Mouse (Mus musculus): ENCODE measurements around the gene Srp54a. TPM values are rescaled to one million over a fixed set of nuclear protein-coding genes. Genes with fewer than 3 reads are reported as not detected.
"Not testable (repeated sequence)": the region's sequence is repeated elsewhere in the genome, so short reads cannot be mapped to it uniquely, and the experiment has no call there.

Srp54a gene
- polyA plus RNA-seq, 1 experiment, result 10.5 TPM

DNA sequence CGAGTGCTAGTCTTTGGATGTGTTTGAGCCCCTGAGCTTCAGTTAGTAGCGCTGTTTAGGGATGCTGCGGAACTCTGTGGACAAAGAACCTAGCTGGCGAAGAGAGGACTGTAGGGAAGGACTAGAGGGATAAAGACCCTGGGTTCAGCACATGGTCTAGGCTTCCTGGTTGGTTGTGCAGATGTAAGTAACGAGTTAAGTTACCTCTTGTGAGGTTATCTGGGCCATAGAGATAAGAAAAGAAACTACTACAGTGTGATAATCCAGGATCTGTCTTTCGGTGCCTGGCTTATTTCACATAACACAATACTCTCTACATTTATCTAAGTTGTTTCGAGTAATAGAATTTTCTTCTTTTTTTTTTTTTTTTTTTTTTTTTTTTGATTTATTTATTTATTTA lies 6.4 kb upstream of the Srp54a start:
- TF ChIP-seq CTCF (IDR thresholded peaks at IDR 0.05; ENCODE audit: extremely low read depth, insufficient read depth, insufficient read length, insufficient replicate concordance), result no peak
- TF ChIP-seq POLR2A (IDR thresholded peaks at IDR 0.05; ENCODE audit: low read depth, low read length), result no peak
- DNase-seq (ENCODE audit: low read depth in 1 of 2, low spot score in 2 of 2), result no peak
- H3K4me3 ChIP-seq (ENCODE audit: extremely low read depth, insufficient read depth, insufficient read length), result no peak overlapping the region
- 89% methylated on average over 7 of the region's 7 CpGs for WGBS
- no peaks in the 10 kb centered on the region for H3K27me3 ChIP-seq (ENCODE audit: control insufficient read depth, insufficient read depth, low read length)
- H3K36me3 ChIP-seq (ENCODE audit: control insufficient read depth, insufficient read depth, low read length), result no peaks in the 10 kb centered on the region
- H3K4me1 ChIP-seq (ENCODE audit: control insufficient read depth, insufficient read depth, insufficient read length), result no peaks in the 10 kb centered on the region
- H3K27ac ChIP-seq (ENCODE audit: insufficient read depth, low read length), result no peak overlapping the region

DNA sequence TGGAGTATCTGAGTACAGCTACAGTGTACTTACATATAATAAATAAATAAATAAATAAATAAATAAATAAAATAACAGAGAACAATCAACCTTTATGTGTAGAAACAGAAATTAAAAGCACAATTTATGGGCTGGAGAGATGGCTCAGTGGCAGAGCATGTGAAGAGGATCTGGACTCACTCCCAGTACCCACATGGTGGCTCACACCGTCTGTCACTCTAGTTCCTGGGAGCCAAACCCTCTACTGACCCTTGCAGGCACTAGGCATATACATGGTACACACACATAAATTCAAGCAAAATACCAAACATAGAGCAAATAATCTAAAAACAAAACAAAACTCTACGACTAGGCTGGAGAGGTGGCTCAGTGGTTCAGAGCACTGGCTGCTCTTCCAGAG lies 4.8 kb upstream of the Srp54a start:
- H3K36me3 ChIP-seq (ENCODE audit: control insufficient read depth, insufficient read depth, low read length), result no peaks in the 10 kb centered on the region
- no peak for DNase-seq (ENCODE audit: low read depth in 1 of 2, low spot score in 2 of 2)
- H3K27me3 ChIP-seq (ENCODE audit: control insufficient read depth, insufficient read depth, low read length), result no peaks in the 10 kb centered on the region
- H3K27ac ChIP-seq (ENCODE audit: insufficient read depth, low read length), result no peak overlapping the region
- TF ChIP-seq CTCF (IDR thresholded peaks at IDR 0.05; ENCODE audit: extremely low read depth, insufficient read depth, insufficient read length, insufficient replicate concordance), result no peak
- no peak for TF ChIP-seq POLR2A (IDR thresholded peaks at IDR 0.05; ENCODE audit: low read depth, low read length)
- H3K4me3 ChIP-seq (ENCODE audit: extremely low read depth, insufficient read depth, insufficient read length), result no peak overlapping the region
- H3K4me1 ChIP-seq (ENCODE audit: control insufficient read depth, insufficient read depth, insufficient read length), result no peaks in the 10 kb centered on the region
- 96% methylated on average over 2 of the region's 2 CpGs for WGBS

DNA sequence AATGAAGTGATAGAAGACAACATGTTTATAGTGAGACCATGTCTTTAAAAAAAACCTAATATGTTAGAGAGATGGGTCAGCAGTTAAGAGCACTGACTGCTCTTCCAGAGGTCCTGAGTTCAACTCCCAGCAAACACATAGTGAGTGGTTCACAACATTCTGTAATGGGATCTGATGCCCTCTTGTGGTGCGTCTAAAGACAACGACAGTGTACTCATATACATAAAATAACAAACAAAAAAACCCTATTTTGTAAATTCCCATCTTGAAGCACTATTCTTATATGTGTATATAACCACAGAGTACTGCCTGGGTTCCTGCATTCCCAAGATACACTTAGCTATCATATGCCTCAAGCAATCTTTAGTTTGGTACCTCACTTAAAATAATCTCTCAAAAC lies 1.4 kb upstream of the Srp54a start:
- H3K27ac ChIP-seq (ENCODE audit: insufficient read depth, low read length); H3K36me3 ChIP-seq (ENCODE audit: control insufficient read depth, insufficient read depth, low read length); H3K27me3 ChIP-seq (ENCODE audit: control insufficient read depth, insufficient read depth, low read length); H3K4me1 ChIP-seq (ENCODE audit: control insufficient read depth, insufficient read depth, insufficient read length); H3K4me3 ChIP-seq (ENCODE audit: extremely low read depth, insufficient read depth, insufficient read length): not testable (repeated sequence)
- DNase-seq (ENCODE audit: low read depth in 1 of 2, low spot score in 2 of 2), result peak; percentile 5 to 8
- WGBS, result 25% methylated on average over 2 of the region's 2 CpGs

GRCm38 (mm10) chr12:55080601-55080942 lies 510 bp downstream of the Srp54a start:
- Histone ChIP-seq H3K4me3 (ENCODE audit: extremely low read depth, insufficient read depth, insufficient read length) (peak overlapping the region; percentile 70), H3K27ac (ENCODE audit: insufficient read depth, low read length) (peak overlapping the region; percentile 81)
- not testable (repeated sequence) for H3K4me1 ChIP-seq (ENCODE audit: control insufficient read depth, insufficient read depth, insufficient read length); DNase-seq (ENCODE audit: low read depth in 1 of 2, low spot score in 2 of 2); H3K27me3 ChIP-seq (ENCODE audit: control insufficient read depth, insufficient read depth, low read length); H3K36me3 ChIP-seq (ENCODE audit: control insufficient read depth, insufficient read depth, low read length)
- 0% methylated on average over 25 of the region's 25 CpGs for whole genome bisulfite sequencing

GRCm38 (mm10) chr12:55092127-55092526 lies 12.1 kb downstream of the Srp54a start:
- not testable (repeated sequence) for H3K27me3 ChIP-seq (ENCODE audit: control insufficient read depth, insufficient read depth, low read length); H3K4me3 ChIP-seq (ENCODE audit: extremely low read depth, insufficient read depth, insufficient read length); H3K4me1 ChIP-seq (ENCODE audit: control insufficient read depth, insufficient read depth, insufficient read length); H3K36me3 ChIP-seq (ENCODE audit: control insufficient read depth, insufficient read depth, low read length); DNase-seq (ENCODE audit: low read depth in 1 of 2, low spot score in 2 of 2); H3K27ac ChIP-seq (ENCODE audit: insufficient read depth, low read length)
- 98% methylated on average over 2 of the region's 7 CpGs for WGBS

- H3K27ac ChIP-seq (ENCODE audit: insufficient read depth, low read length); H3K27me3 ChIP-seq (ENCODE audit: control insufficient read depth, insufficient read depth, low read length); H3K4me1 ChIP-seq (ENCODE audit: control insufficient read depth, insufficient read depth, insufficient read length); H3K4me3 ChIP-seq (ENCODE audit: extremely low read depth, insufficient read depth, insufficient read length); DNase-seq (ENCODE audit: low read depth in 1 of 2, low spot score in 2 of 2); H3K36me3 ChIP-seq (ENCODE audit: control insufficient read depth, insufficient read depth, low read length): not testable (repeated sequence)
- WGBS, result no CpG with 5 or more reads among the region's 7 CpGs
These were observed 32.6 kb downstream of the Srp54a start for GRCm38 (mm10) chr12:55112616-55113015.

DNA sequence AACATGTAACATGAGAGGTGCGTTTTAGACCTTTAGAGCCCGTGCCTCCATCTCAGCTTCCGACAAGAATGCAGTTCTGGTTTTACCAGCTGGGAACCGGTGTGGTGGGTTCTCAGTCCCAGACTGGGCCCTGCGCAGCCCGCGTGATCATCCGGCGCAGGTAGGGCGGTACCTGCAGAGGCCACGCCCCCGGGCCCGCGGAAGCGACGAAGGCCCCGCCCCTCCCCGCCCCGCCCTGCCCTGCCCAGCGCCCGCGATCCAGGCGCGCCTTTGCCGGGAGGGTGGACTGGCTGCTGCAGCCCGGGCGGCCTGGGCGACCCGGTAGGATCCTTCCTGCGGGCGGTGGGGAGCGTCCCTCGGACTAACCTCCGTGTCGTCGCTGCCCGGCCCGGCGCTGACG lies 44.2 kb downstream of the Srp54a start, which contains the start of gene Fam177a:
TSS of gene Fam177a (plus strand) at position 228 of the 400 bp plus-strand sequence.
- not testable (repeated sequence) for DNase-seq (ENCODE audit: low read depth in 1 of 2, low spot score in 2 of 2); H3K4me3 ChIP-seq (ENCODE audit: extremely low read depth, insufficient read depth, insufficient read length); H3K27me3 ChIP-seq (ENCODE audit: control insufficient read depth, insufficient read depth, low read length); H3K27ac ChIP-seq (ENCODE audit: insufficient read depth, low read length); H3K36me3 ChIP-seq (ENCODE audit: control insufficient read depth, insufficient read depth, low read length); H3K4me1 ChIP-seq (ENCODE audit: control insufficient read depth, insufficient read depth, insufficient read length)
- no CpG with 5 or more reads among the region's 40 CpGs for WGBS

DNA sequence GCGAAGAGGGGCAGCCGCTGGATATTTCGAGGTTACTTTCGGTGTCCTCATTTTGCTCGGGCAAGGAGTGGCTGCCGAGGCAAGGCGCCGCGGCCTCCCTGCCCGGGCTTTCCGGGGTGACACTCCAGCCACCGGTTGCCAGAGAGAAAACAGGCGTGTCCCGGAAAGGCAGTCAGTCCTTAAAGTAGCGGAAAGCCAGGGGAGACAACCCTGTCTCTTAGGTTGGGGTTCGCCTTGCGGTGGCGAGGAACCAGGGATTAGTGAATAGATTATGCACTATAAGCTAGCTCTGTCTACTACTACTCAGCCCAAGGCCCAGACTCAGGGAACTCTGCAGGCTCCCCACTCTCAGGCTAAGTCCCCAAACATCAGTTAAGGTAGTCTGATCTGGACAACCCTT lies 44.7 kb downstream of the Srp54a start:
- H3K27ac ChIP-seq (ENCODE audit: insufficient read depth, low read length); H3K4me1 ChIP-seq (ENCODE audit: control insufficient read depth, insufficient read depth, insufficient read length); H3K36me3 ChIP-seq (ENCODE audit: control insufficient read depth, insufficient read depth, low read length); H3K4me3 ChIP-seq (ENCODE audit: extremely low read depth, insufficient read depth, insufficient read length); H3K27me3 ChIP-seq (ENCODE audit: control insufficient read depth, insufficient read depth, low read length); DNase-seq (ENCODE audit: low read depth in 1 of 2, low spot score in 2 of 2): not testable (repeated sequence)
- WGBS, result no CpG with 5 or more reads among the region's 18 CpGs

DNA sequence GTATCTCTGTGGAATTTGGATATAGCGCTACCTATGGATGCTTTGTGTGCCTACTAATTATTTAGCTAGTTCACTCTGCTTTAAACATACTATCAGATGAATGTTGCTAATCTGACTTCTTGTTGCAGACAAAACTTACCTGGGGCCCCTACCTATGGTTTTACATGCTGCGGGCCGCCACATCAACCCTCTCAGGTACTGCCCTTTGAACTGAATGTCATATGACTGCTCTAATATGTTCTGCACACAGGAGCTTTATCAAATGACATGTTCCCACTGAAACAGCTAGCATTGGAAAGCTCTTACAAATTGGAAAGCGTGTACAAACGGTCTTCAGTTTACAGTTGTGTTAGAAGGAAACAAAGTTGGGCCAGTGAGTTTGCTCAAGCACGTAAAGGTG lies 55.5 kb downstream of the Srp54a start:
- WGBS, result no CpG with 5 or more reads among the region's 6 CpGs
- not testable (repeated sequence) for H3K4me1 ChIP-seq (ENCODE audit: control insufficient read depth, insufficient read depth, insufficient read length); DNase-seq (ENCODE audit: low read depth in 1 of 2, low spot score in 2 of 2); H3K4me3 ChIP-seq (ENCODE audit: extremely low read depth, insufficient read depth, insufficient read length); H3K27me3 ChIP-seq (ENCODE audit: control insufficient read depth, insufficient read depth, low read length); H3K36me3 ChIP-seq (ENCODE audit: control insufficient read depth, insufficient read depth, low read length); H3K27ac ChIP-seq (ENCODE audit: insufficient read depth, low read length)

DNA sequence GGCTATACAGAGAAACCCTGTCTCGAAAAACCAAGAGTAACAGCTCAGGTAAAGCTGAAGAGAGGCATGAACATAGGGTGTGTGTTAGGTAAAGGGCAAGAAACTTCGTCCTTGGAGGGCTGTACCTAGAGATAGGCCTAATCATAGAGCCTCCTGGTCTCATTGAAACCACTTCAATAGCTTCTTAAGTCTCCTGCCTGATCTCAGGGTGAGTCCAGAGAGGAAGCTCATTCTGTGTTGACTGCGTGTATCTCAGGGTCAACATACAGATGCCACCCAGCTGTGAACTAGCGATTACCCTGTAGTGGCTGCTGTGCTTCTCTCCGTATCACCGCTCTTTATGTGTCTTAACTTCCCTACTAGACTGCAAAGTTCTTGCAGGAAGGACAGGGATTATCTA lies 57.8 kb downstream of the Srp54a start:
- not testable (repeated sequence) for H3K4me1 ChIP-seq (ENCODE audit: control insufficient read depth, insufficient read depth, insufficient read length); H3K27me3 ChIP-seq (ENCODE audit: control insufficient read depth, insufficient read depth, low read length); H3K4me3 ChIP-seq (ENCODE audit: extremely low read depth, insufficient read depth, insufficient read length); DNase-seq (ENCODE audit: low read depth in 1 of 2, low spot score in 2 of 2); H3K27ac ChIP-seq (ENCODE audit: insufficient read depth, low read length); H3K36me3 ChIP-seq (ENCODE audit: control insufficient read depth, insufficient read depth, low read length)
- no CpG with 5 or more reads among the region's 6 CpGs for WGBS

- no CpG with 5 or more reads among the region's 57 CpGs for WGBS
- H3K4me3 ChIP-seq (ENCODE audit: extremely low read depth, insufficient read depth, insufficient read length), result not testable (repeated sequence)
These were observed 74.7 kb downstream of the Srp54a start, which contains the start of gene Srp54b for GRCm38 (mm10) chr12:55154559-55155448. Gene Srp54b (plus strand): TSS chr12:55155104.

More at GRCm38 (mm10) chr12:55154559-55155448, 74.7 kb downstream of the Srp54a start, which contains the start of gene Srp54b:
- H3K27ac ChIP-seq (ENCODE audit: insufficient read depth, low read length); H3K4me1 ChIP-seq (ENCODE audit: control insufficient read depth, insufficient read depth, insufficient read length); H3K27me3 ChIP-seq (ENCODE audit: control insufficient read depth, insufficient read depth, low read length); H3K36me3 ChIP-seq (ENCODE audit: control insufficient read depth, insufficient read depth, low read length); DNase-seq (ENCODE audit: low read depth in 1 of 2, low spot score in 2 of 2): not testable (repeated sequence)
